Mouse (Mus musculus) lung, adult 10 weeks (tissue): ENCODE results near the gene Vmn1r36. TPM values are rescaled to one million over a fixed set of nuclear protein-coding genes. Genes with fewer than 3 reads are reported as not detected.

Source experiments
- polyA plus RNA-seq: library from polyadenylated mRNA; stranded (reverse); fragments of 350-450 nt; fragmentation: Illumina TruSeq; extraction: RNeasy Lipid Tissue Mini Kit (QIAGEN cat#74804); gene quantifications from one replicate; pipeline ENCODE4 v1.2.3, GENCODE M21; 2014; ENCODE audit warnings: low read depth, low replicate concordance; ENCODE audit not compliant: insufficient read depth

Vmn1r36 gene
- polyA plus RNA-seq, result not detected

GRCm38 (mm10) chr6:66719068-66719467 is at the start of gene Vmn1r36:
Gene Vmn1r36, minus strand, starts transcription at chr6:66719168.

DNA sequence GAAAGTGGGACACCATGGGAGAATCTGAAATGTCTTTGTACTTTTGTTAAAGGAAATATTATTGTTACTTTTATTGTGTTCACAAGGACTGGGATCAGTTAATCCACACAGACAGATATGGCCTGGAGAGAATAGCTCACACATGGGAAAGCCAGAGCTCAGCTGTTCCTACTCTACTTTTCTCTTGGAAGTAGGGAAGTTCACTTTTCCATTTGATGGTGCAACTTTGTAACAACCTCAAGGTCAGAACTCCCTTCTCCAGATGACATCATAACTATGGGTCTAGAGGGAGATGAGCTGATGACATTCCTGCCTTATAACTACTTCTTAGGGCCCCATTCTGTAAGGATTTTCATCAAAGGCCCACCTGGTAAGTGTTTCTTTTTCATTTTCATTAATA is 10.1 kb upstream of the Vmn1r36 start, which contains the start of gene Vmn1r37:
Gene Vmn1r37 (plus strand): TSS at position 301 of the 400 bp plus-strand sequence.

GRCm38 (mm10) chr6:66685806-66686205 is 33.2 kb downstream of the Vmn1r36 start, which contains the start of gene Vmn1r35:
Gene Vmn1r35, minus strand, starts transcription at chr6:66685906.

Other genes with a start within 250 kb of the Vmn1r36 start
- gene Mad2l1, start 183.8 kb downstream of the Vmn1r36 start, polyA plus RNA-seq, result 7.2 TPM
- gene Vmn1r32, start 159.1 kb downstream of the Vmn1r36 start, polyA plus RNA-seq, result not detected
- gene Vmn1r33, start 100.9 kb downstream of the Vmn1r36 start, polyA plus RNA-seq, result not detected
- not detected for gene Vmn1r34, start 75.3 kb downstream of the Vmn1r36 start, polyA plus RNA-seq
- not detected for gene Vmn1r35, start 33.3 kb downstream of the Vmn1r36 start, polyA plus RNA-seq
- not detected for gene Vmn1r37, start 10.2 kb upstream of the Vmn1r36 start, polyA plus RNA-seq
- gene Vmn1r38, start 63.5 kb upstream of the Vmn1r36 start, polyA plus RNA-seq, result not detected
- not detected for gene Vmn1r39, start 91.4 kb upstream of the Vmn1r36 start, polyA plus RNA-seq
- 32.0 TPM for gene Gng12, start 177.2 kb upstream of the Vmn1r36 start, polyA plus RNA-seq